Mouse (Mus musculus) MEL (cell line): Measurements from ENCODE around the gene Tspan18. TPM values are rescaled to one million over a fixed set of nuclear protein-coding genes. Genes with fewer than 3 reads are reported as not detected.

ENCODE experiments used
- DNase-seq: peaks from one replicate; pipeline ENCODE4 v3.0.0; 2011; ENCODE audit warnings: low read depth, low spot score
- H3K27ac ChIP-seq: 2 replicates; pipeline ENCODE4 v1.5.1; 2012; ENCODE audit warnings: low read depth, mild to moderate bottlenecking, control low read depth, low read length, moderate library complexity; ENCODE audit not compliant: control insufficient read depth
- H3K27me3 ChIP-seq, 2 experiments: fragments of 150-350 bp in 1 of 2; sonication (generic) in 1 of 2; 2 replicates each; pipeline ENCODE4 v1.6.1; 2012; ENCODE audit warnings: low read length in 2 of 2, mild to moderate bottlenecking in 2 of 2, improper control_type of control experiment in 1 of 2, moderate library complexity in 1 of 2; ENCODE audit not compliant: insufficient read depth in 2 of 2, control insufficient read depth in 1 of 2
- H3K36me3 ChIP-seq, 2 experiments: 2 replicates each; pipeline ENCODE4 v1.6.1; 2012 to 2014; ENCODE audit warnings: low read length in 2 of 2, improper control_type of control experiment in 1 of 2, inconsistent platforms in 1 of 2, mild to moderate bottlenecking in 1 of 2; ENCODE audit not compliant: insufficient read depth in 2 of 2, control insufficient read depth in 1 of 2
- H3K4me1 ChIP-seq, 2 experiments: fragments of 150-350 bp in 1 of 2; sonication (generic) in 1 of 2; 2 replicates each; pipeline ENCODE4 v1.6.1; 2012; ENCODE audit warnings: low read length in 2 of 2, improper control_type of control experiment in 1 of 2, mild to moderate bottlenecking in 1 of 2; ENCODE audit not compliant: insufficient read depth in 2 of 2, control insufficient read depth in 1 of 2
- H3K4me3 ChIP-seq, 2 experiments: fragments of 150-350 bp in 1 of 2; sonication (generic) in 1 of 2; 2 replicates each; pipeline ENCODE4 v1.5.1; 2012; ENCODE audit warnings: low read depth in 2 of 2, low read length in 2 of 2, mild to moderate bottlenecking in 2 of 2, moderate library complexity in 2 of 2, control low read depth in 1 of 2, improper control_type of control experiment in 1 of 2; ENCODE audit not compliant: control insufficient read depth in 1 of 2, insufficient read depth in 1 of 2
- H3K79me2 ChIP-seq: 2 replicates; pipeline ENCODE4 v1.6.1; 2012; ENCODE audit warnings: mild to moderate bottlenecking, low read length, moderate library complexity; ENCODE audit not compliant: control insufficient read depth, poor library complexity, insufficient read depth
- H3K9ac ChIP-seq: 2 replicates; pipeline ENCODE4 v1.6.1; 2012; ENCODE audit warnings: low read depth, mild to moderate bottlenecking, control low read depth, low read length, moderate library complexity; ENCODE audit not compliant: control insufficient read depth, poor library complexity, severe bottlenecking
- H3K9me3 ChIP-seq: fragments of 150-350 bp; sonication (generic); replicated peaks from 2 replicates; pipeline ENCODE4 v1.6.1; 2012; ENCODE audit warnings: mild to moderate bottlenecking, low read length, improper control_type of control experiment, moderate library complexity; ENCODE audit not compliant: insufficient read depth
- CTCF ChIP-seq, 3 experiments: IDR thresholded peaks in 2 of 3; conservative IDR thresholded peaks in 1 of 3; 2 replicates each; pipeline ENCODE4 v1.5.1; 2011 to 2012; ENCODE audit warnings: low read length in 3 of 3, low read depth in 2 of 3, mild to moderate bottlenecking in 2 of 3, improper control_type of control experiment in 1 of 3, inconsistent platforms in 1 of 3, mixed read lengths in 1 of 3, moderate library complexity in 1 of 3; ENCODE audit not compliant: control insufficient read depth in 1 of 3, insufficient read depth in 1 of 3, poor library complexity in 1 of 3, severe bottlenecking in 1 of 3
- ELF1 ChIP-seq: IDR thresholded peaks from 2 replicates; pipeline ENCODE4 v1.6.1; 2014; ENCODE audit warnings: low read depth, mild to moderate bottlenecking, inconsistent platforms, low read length, improper control_type of control experiment, moderate library complexity
- EP300 ChIP-seq, 2 experiments: IDR thresholded peaks; 2 replicates each; pipeline ENCODE4 v1.6.1; 2011; ENCODE audit warnings: improper control_type of control experiment in 2 of 2, low read length in 2 of 2, low read depth in 1 of 2, mild to moderate bottlenecking in 1 of 2
- GATA1 ChIP-seq: IDR thresholded peaks from 2 replicates; pipeline ENCODE4 v1.6.1; 2011; ENCODE audit warnings: low read depth, low read length, improper control_type of control experiment
- HCFC1 ChIP-seq: IDR thresholded peaks from 2 replicates; pipeline ENCODE4 v1.6.1; 2012; ENCODE audit warnings: low read depth, mild to moderate bottlenecking, inconsistent platforms, low read length, improper control_type of control experiment, moderate library complexity
- KAT2A ChIP-seq: conservative IDR thresholded peaks from 2 replicates; pipeline ENCODE4 v1.6.1; 2012; ENCODE audit warnings: low read depth, low read length, improper control_type of control experiment, inconsistent platforms
- MAX ChIP-seq: IDR thresholded peaks from 2 replicates; pipeline ENCODE4 v1.6.1; 2011; ENCODE audit warnings: low read length, improper control_type of control experiment
- MAZ ChIP-seq: IDR thresholded peaks from 2 replicates; pipeline ENCODE4 v1.6.1; 2012; ENCODE audit warnings: low read depth, mild to moderate bottlenecking, inconsistent platforms, low read length, improper control_type of control experiment
- MEF2A ChIP-seq: IDR thresholded peaks from 2 replicates; pipeline ENCODE4 v1.6.1; 2014; ENCODE audit warnings: low read depth, mild to moderate bottlenecking, inconsistent platforms, low read length, improper control_type of control experiment; ENCODE audit not compliant: poor library complexity, insufficient replicate concordance, severe bottlenecking; ENCODE audit errors: extremely low read depth
- MYC ChIP-seq: IDR thresholded peaks from 2 replicates; pipeline ENCODE4 v1.6.1; 2011; ENCODE audit warnings: low read depth, mild to moderate bottlenecking, low read length, improper control_type of control experiment, moderate library complexity
- NELFE ChIP-seq: IDR thresholded peaks from 2 replicates; pipeline ENCODE4 v1.6.1; 2011; ENCODE audit warnings: low read depth, low read length, improper control_type of control experiment
- POLR2A ChIP-seq, 2 experiments: IDR thresholded peaks; 2 replicates each; pipeline ENCODE4 v1.6.1; 2011 to 2012; ENCODE audit warnings: low read length in 2 of 2, mild to moderate bottlenecking in 2 of 2, control low read depth in 1 of 2, improper control_type of control experiment in 1 of 2, low read depth in 1 of 2, moderate library complexity in 1 of 2; ENCODE audit not compliant: control insufficient read depth in 1 of 2, insufficient read depth in 1 of 2, poor library complexity in 1 of 2
- POLR2AphosphoS5 ChIP-seq: IDR thresholded peaks from 2 replicates; pipeline ENCODE4 v1.6.1; 2012; ENCODE audit warnings: low read depth, borderline replicate concordance, mild to moderate bottlenecking, inconsistent platforms, low read length, moderate library complexity, mixed read lengths
- RCOR1 ChIP-seq: IDR thresholded peaks from 2 replicates; pipeline ENCODE4 v1.6.1; 2012; ENCODE audit warnings: low read depth, mild to moderate bottlenecking, inconsistent platforms, low read length, improper control_type of control experiment
- SMC3 ChIP-seq: IDR thresholded peaks from 2 replicates; pipeline ENCODE4 v1.6.1; 2011; ENCODE audit warnings: low read depth, low read length, improper control_type of control experiment
- TAL1 ChIP-seq: IDR thresholded peaks from 2 replicates; pipeline ENCODE4 v1.6.1; 2012; ENCODE audit warnings: mild to moderate bottlenecking, inconsistent platforms, low read length, moderate library complexity, mixed read lengths
- TCF12 ChIP-seq: IDR thresholded peaks from 2 replicates; pipeline ENCODE4 v1.6.1; 2014; ENCODE audit warnings: low read depth, mild to moderate bottlenecking, inconsistent platforms, low read length, improper control_type of control experiment, moderate library complexity
- ZKSCAN1 ChIP-seq: IDR thresholded peaks from 2 replicates; pipeline ENCODE4 v1.6.1; 2012; ENCODE audit warnings: low read depth, mild to moderate bottlenecking, inconsistent platforms, low read length, improper control_type of control experiment, moderate library complexity
- ZNF384 ChIP-seq: IDR thresholded peaks from 2 replicates; pipeline ENCODE4 v1.6.1; 2012; ENCODE audit warnings: low read depth, mild to moderate bottlenecking, inconsistent platforms, low read length, improper control_type of control experiment
- polyA plus RNA-seq, 2 experiments: library from polyadenylated mRNA; stranded (reverse) in 1 of 2; unstranded in 1 of 2; fragments of >175 nt in 1 of 2; fragments of >200 nt in 1 of 2; gene quantifications; 2 replicates each; pipeline versions ENCODE4 v1.2.1 to v1.2.4; 2012; ENCODE audit warnings: low replicate concordance in 2 of 2, low read depth in 1 of 2; ENCODE audit not compliant: insufficient read length in 2 of 2, insufficient read depth in 1 of 2, missing spikeins in 1 of 2
- total RNA-seq: library from RNA; depleted of rRNA; stranded (reverse); fragments of 300-350 nt; gene quantifications from 2 replicates; pipeline ENCODE4 v1.2.3, GENCODE M21; 2012

Tspan18 gene
- total and polyA plus RNA-seq, 3 experiments = 2.2 to 4.4 TPM; not detected in 1

GRCm38 (mm10) chr2:93203682-93204081 lies 130.6 kb downstream of the Tspan18 start:
- Histone ChIP-seq H3K79me2 (no peaks in the 10 kb centered on the region), H3K9ac (no peak overlapping the region), H3K27me3 (peaks cover 0 to 1% of the 10 kb centered on the region in 2 experiments; a peak in 2 of 4 replicates), H3K27ac (no peak overlapping the region), H3K4me3 (no peak overlapping the region), H3K4me1 (no peaks in the 10 kb centered on the region), H3K9me3 (no peaks in the 10 kb centered on the region), H3K36me3 (no peaks in the 10 kb centered on the region)
- DNase-seq = peak; percentile 10
- TF ChIP-seq CTCF (IDR thresholded peaks at IDR 0.05 in 2 of 3, conservative IDR thresholded peaks at IDR 0.05 in 1 of 3; ENCODE audit: control insufficient read depth in 1 of 3, insufficient read depth in 1 of 3, low read depth in 2 of 3, low read length in 3 of 3, poor library complexity in 1 of 3, severe bottlenecking in 1 of 3) = peak in 2 of 3 experiments; percentile 41 to 57; a peak in 4 of 6 replicates
- no peak for TF ChIP-seq POLR2AphosphoS5
- TF ChIP-seq SMC3 = peak; percentile 29; the same call in 1 of the 2 replicates

GRCm38 (mm10) chr2:93202782-93203181 lies 131.5 kb downstream of the Tspan18 start:
- peak; percentile 17 for DNase-seq
- no peak for TF ChIP-seq POLR2A (IDR thresholded peaks at IDR 0.05; ENCODE audit: control insufficient read depth in 1 of 2, insufficient read depth in 1 of 2, low read depth in 1 of 2, low read length in 2 of 2, poor library complexity in 1 of 2)
- TF ChIP-seq SMC3 = no peak
- TF ChIP-seq MAZ = no peak
- TF ChIP-seq ZKSCAN1 = no peak
- no peak for TF ChIP-seq MEF2A
- no peak for TF ChIP-seq NELFE
- no peak for TF ChIP-seq ZNF384
- no peak for TF ChIP-seq TAL1
- TF ChIP-seq MAX = no peak
- TF ChIP-seq TCF12 = no peak
- no peak for TF ChIP-seq HCFC1
- TF ChIP-seq KAT2A = no peak
- TF ChIP-seq GATA1 = no peak
- no peak for TF ChIP-seq EP300 (IDR thresholded peaks at IDR 0.05; ENCODE audit: low read depth in 1 of 2, low read length in 2 of 2)
- no peak for TF ChIP-seq RCOR1
- TF ChIP-seq CTCF (IDR thresholded peaks at IDR 0.05 in 2 of 3, conservative IDR thresholded peaks at IDR 0.05 in 1 of 3; ENCODE audit: control insufficient read depth in 1 of 3, insufficient read depth in 1 of 3, low read depth in 2 of 3, low read length in 3 of 3, poor library complexity in 1 of 3, severe bottlenecking in 1 of 3) = no peak
- no peak for TF ChIP-seq ELF1
- TF ChIP-seq MYC = no peak
- TF ChIP-seq, all 39 proteins: peak for 0
- H3K36me3 ChIP-seq = no peaks in the 10 kb centered on the region
- no peaks in the 10 kb centered on the region for H3K4me1 ChIP-seq
- no peaks in the 10 kb centered on the region for H3K79me2 ChIP-seq
- H3K27ac ChIP-seq = no peak overlapping the region
- no peak overlapping the region for H3K9ac ChIP-seq
- no peak overlapping the region for H3K4me3 ChIP-seq
- no peaks in the 10 kb centered on the region for H3K9me3 ChIP-seq
- H3K27me3 ChIP-seq = no peaks in the 10 kb centered on the region; a peak in 2 of 4 replicates
